ENCODE assay signal across 8 mouse cellular contexts in genomic region chr16:11066029-11066832, GRCm38 (mm10). TPM values are rescaled to one million over a fixed set of nuclear protein-coding genes. Genes with fewer than 3 reads are reported as not detected.
DNase-seq lines count a peak whose midpoint lies in the region; ATAC-seq and TF ChIP-seq lines count a peak whose summit lies in the region.

Gene Litaf (minus strand): TSS chr16:11066157.

- H3K4me2 ChIP-seq in embryonic facial prominence, embryonic 15.5 days (replicated peaks), result peak within 1 kb of the TSS; percentile 67
- H3K4me2 ChIP-seq in limb, embryonic 14.5 days (replicated peaks; ENCODE audit: low read depth, low read length, severe bottlenecking), result peak within 1 kb of the TSS; percentile 75
- peak within 1 kb of the TSS; percentile 82 for H3K4me2 ChIP-seq in midbrain, postnatal 0 days (ENCODE audit: low read depth, low read length, poor library complexity, severe bottlenecking)

- no peaks in the 10 kb centered on the region for H3K9me3 ChIP-seq in embryonic facial prominence, embryonic 15.5 days (replicated peaks)
- H3K9me3 ChIP-seq in limb, embryonic 14.5 days (ENCODE audit: control insufficient read depth, low read length), result no peaks in the 10 kb centered on the region
- no peaks in the 10 kb centered on the region for H3K9me3 ChIP-seq in midbrain, postnatal 0 days (ENCODE audit: low read length)

- peaks cover 4% of the 10 kb centered on the region for H3K4me1 ChIP-seq in bone marrow, adult 2 months (ENCODE audit: control insufficient read depth, insufficient read depth, low read length)
- peaks cover 63% of the 10 kb centered on the region for H3K4me1 ChIP-seq in embryonic facial prominence, embryonic 15.5 days
- peaks cover 46% of the 10 kb centered on the region for H3K4me1 ChIP-seq in limb, embryonic 14.5 days (ENCODE audit: control insufficient read depth, insufficient read depth, low read length)
- H3K4me1 ChIP-seq in midbrain, postnatal 0 days (ENCODE audit: insufficient read depth, low read length), result peaks cover 24% of the 10 kb centered on the region

- WGBS in bone marrow, adult 2 months, result under 1% methylated on average over 78 of the region's 78 CpGs
- WGBS in embryonic facial prominence, embryonic 15.5 days, result under 1% methylated on average over 75 of the region's 78 CpGs
- 1% methylated on average over 62 of the region's 78 CpGs for whole genome bisulfite sequencing in limb, embryonic 14.5 days
- under 1% methylated on average over 63 of the region's 78 CpGs for WGBS in midbrain, postnatal 0 days

- H3K4me3 ChIP-seq in bone marrow, adult 2 months (replicated peaks; ENCODE audit: control insufficient read depth, low read depth, low read length), result peak within 1 kb of the TSS; percentile 70
- H3K4me3 ChIP-seq in embryonic facial prominence, embryonic 15.5 days (replicated peaks), result peak within 1 kb of the TSS; percentile 89
- H3K4me3 ChIP-seq in limb, embryonic 14.5 days (replicated peaks; ENCODE audit: low read length), result peak within 1 kb of the TSS; percentile 97
- peak within 1 kb of the TSS; percentile 84 for H3K4me3 ChIP-seq in midbrain, postnatal 0 days (ENCODE audit: low read depth, low read length)

- no peaks in the 10 kb centered on the region for H3K27me3 ChIP-seq in embryonic facial prominence, embryonic 15.5 days
- H3K27me3 ChIP-seq in limb, embryonic 14.5 days (ENCODE audit: control insufficient read depth, insufficient read depth, low read length), result no peaks in the 10 kb centered on the region
- no peaks in the 10 kb centered on the region for H3K27me3 ChIP-seq in midbrain, postnatal 0 days (ENCODE audit: insufficient read depth, low read length)

- peaks cover 3% of the 10 kb centered on the region; the same call in 1 of the 2 replicates for H3K36me3 ChIP-seq in embryonic facial prominence, embryonic 15.5 days
- peaks cover 5% of the 10 kb centered on the region; the same call in 1 of the 2 replicates for H3K36me3 ChIP-seq in limb, embryonic 14.5 days (ENCODE audit: control insufficient read depth, insufficient read depth, low read length)
- H3K36me3 ChIP-seq in midbrain, postnatal 0 days (ENCODE audit: insufficient read depth, low read length), result no peaks in the 10 kb centered on the region

- H3K9ac ChIP-seq in embryonic facial prominence, embryonic 15.5 days, result peak within 1 kb of the TSS; percentile 90
- H3K9ac ChIP-seq in limb, embryonic 14.5 days (ENCODE audit: low read depth, low read length, severe bottlenecking), result peak within 1 kb of the TSS; percentile 96
- H3K9ac ChIP-seq in midbrain, postnatal 0 days (replicated peaks; ENCODE audit: low read length, poor library complexity, severe bottlenecking), result peak within 1 kb of the TSS; percentile 93

- no peak; the same call in 1 of the 2 replicates for TF ChIP-seq CTCF in bone marrow, adult 2 months (IDR thresholded peaks at IDR 0.05; ENCODE audit: control insufficient read depth, insufficient read depth, low read length)
- peak; percentile 53 for TF ChIP-seq CTCF in midbrain, postnatal 0 days (IDR thresholded peaks at IDR 0.05)

- peak; percentile 96 for ATAC-seq in embryonic facial prominence, embryonic 15.5 days (ENCODE audit: insufficient number of reproducible peaks, low FRiP score, low TSS enrichment, low read depth)
- ATAC-seq in limb, embryonic 14.5 days (ENCODE audit: low FRiP score, low read depth), result peak; percentile 97
- ATAC-seq in midbrain, postnatal 0 days (ENCODE audit: low FRiP score), result peak; percentile 98

- peak within 1 kb of the TSS; percentile 84 for H3K27ac ChIP-seq in bone marrow, adult 2 months (ENCODE audit: control insufficient read depth, insufficient read depth, low read depth, low read length, poor library complexity)
- H3K27ac ChIP-seq in embryonic facial prominence, embryonic 15.5 days (replicated peaks), result peak within 1 kb of the TSS; percentile 93
- peak within 1 kb of the TSS; percentile 93 for H3K27ac ChIP-seq in limb, embryonic 14.5 days (replicated peaks; ENCODE audit: low read depth, low read length)
- peak within 1 kb of the TSS; percentile 91 for H3K27ac ChIP-seq in midbrain, postnatal 0 days (ENCODE audit: low read depth, low read length)

- peak; percentile 89 for DNase-seq in 416B (ENCODE audit: low read depth)
- DNase-seq in heart, adult 8-10 months (ENCODE audit: low spot score), result peak; percentile 95
- peak; percentile 98 for DNase-seq in kidney, adult 9 months
- DNase-seq in limb, embryonic 14.5 days (ENCODE audit: low spot score), result peak; percentile 98
- DNase-seq in midbrain, postnatal 0 days (ENCODE audit: low spot score), result peak; percentile 99
- peak; percentile 87 to 94 for DNase-seq in spleen, postnatal 14 days (ENCODE audit: low spot score in 2 of 2)

- peak; percentile 70; the same call in 1 of the 2 replicates for TF ChIP-seq POLR2A in bone marrow, adult 2 months (IDR thresholded peaks at IDR 0.05; ENCODE audit: borderline replicate concordance, control insufficient read depth, low read depth, low read length)
- TF ChIP-seq POLR2A in limb, embryonic 14.5 days (IDR thresholded peaks at IDR 0.05; ENCODE audit: borderline replicate concordance, extremely low read depth, insufficient read depth, insufficient read length), result peak; percentile 91; the same call in 1 of the 2 replicates

RNA-seq across cellular contexts. Expression of gene Litaf, which starts in this region (rescaled TPM):
- 21.6 and 41.1 TPM in 2 replicates for polyA plus RNA-seq in bone marrow, adult 2 months (2011; ENCODE audit: insufficient read depth, insufficient read length, low replicate concordance, missing spikeins)
- 107 and 110 TPM in 2 replicates for polyA plus RNA-seq in embryonic facial prominence, embryonic 15.5 days (2015; fragmentation: Nextera tagmentation; extraction: Ambion mirVana)
- 10 to 100 TPM; 12.9 to 20.3 (median 14.4) TPM for total RNA-seq in heart, adult 8-10 months (2022)
- 79.8 and 105 TPM in 2 replicates for polyA plus RNA-seq in limb, embryonic 14.5 days (2012; rRNA removed)
- 103 and 109 TPM in 2 replicates for polyA plus RNA-seq in limb, embryonic 14.5 days (2014; fragmentation: Nextera tagmentation; extraction: Ambion mirVana)
- total RNA-seq in midbrain, postnatal 0 days (2014; rRNA removed), result 19.0 and 22.4 TPM in 2 replicates
- 20.5 and 20.7 TPM in 2 replicates for polyA plus RNA-seq in midbrain, postnatal 0 days (2015; fragmentation: Nextera tagmentation; extraction: Ambion mirVana)

Comparison
In these comparisons a context has a peak if more than half of its experiments do, and no peak if none do; other contexts are left out.
1. Peak in every context shown above with its lines: DNase-seq, ATAC-seq, H3K4me3 ChIP-seq and H3K27ac ChIP-seq.